Mouse (Mus musculus) embryo, embryonic 11.5 days (tissue): ENCODE measurements around the gene Olfr78.

Experiments
- DNase-seq: peaks from one replicate; pipeline ENCODE4 v3.0.0-alpha.2; 2012; ENCODE audit warnings: low read depth, low spot score

Gene Olfr78

DNA sequence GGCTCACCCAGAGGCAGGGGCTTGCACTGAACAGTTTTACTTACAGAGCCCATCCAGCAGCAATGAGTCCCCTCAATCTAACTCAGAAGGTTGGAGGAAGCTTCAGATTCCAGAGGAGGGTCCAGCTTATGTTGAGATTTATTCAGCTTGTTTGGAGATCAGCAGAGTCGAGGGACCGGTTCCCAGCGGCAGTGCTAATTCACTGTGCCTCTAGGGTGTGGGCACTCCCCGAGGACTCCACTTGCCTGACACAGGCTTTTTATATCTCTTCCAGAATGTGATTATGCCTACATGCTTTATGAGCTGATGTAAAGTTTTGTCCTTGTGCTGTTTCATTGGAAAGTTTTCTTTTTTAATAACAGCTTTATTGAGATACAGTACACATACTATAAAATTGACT lies at the start of gene Olfr78, which contains the start of gene Olfr560:
TSS of gene Olfr78 (minus strand) at position 206 of the 400 bp plus-strand sequence.
TSS of gene Olfr560 (minus strand) at position 101 of the 400 bp plus-strand sequence.
- no peak for DNase-seq

- no peak for DNase-seq
Observed at GRCm38 (mm10) chr7:102803180-102803579, 43.9 kb upstream of the Olfr78 start, which contains the start of gene Olfr564. TSS of gene Olfr564 (plus strand) at chr7:102803480.

DNA sequence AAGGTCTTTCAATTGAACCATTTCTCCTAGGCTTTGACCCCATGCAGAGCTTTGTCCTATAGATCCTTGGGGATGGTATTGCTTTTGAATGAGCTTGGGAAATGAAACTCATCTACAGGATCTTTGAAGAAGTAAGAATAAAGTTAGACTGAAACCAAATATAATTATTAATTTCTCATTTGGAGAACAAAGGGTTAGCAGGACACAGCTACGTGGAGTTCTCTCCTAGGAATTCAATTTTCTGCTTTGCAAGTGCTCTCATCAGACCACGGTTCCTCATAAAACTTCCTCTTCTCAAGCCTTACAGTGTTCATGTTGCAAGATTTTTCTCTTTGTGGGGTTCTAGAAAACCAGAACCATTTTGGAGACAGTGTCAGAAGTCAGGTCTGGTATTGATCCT lies 11.7 kb upstream of the Olfr78 start, which contains the start of gene Olfr561:
TSS of gene Olfr561 (plus strand) at position 301 of the 400 bp plus-strand sequence.
- no peak for DNase-seq

- no peak for DNase-seq
Observed at GRCm38 (mm10) chr7:102752086-102752485, 7.2 kb downstream of the Olfr78 start.

DNA sequence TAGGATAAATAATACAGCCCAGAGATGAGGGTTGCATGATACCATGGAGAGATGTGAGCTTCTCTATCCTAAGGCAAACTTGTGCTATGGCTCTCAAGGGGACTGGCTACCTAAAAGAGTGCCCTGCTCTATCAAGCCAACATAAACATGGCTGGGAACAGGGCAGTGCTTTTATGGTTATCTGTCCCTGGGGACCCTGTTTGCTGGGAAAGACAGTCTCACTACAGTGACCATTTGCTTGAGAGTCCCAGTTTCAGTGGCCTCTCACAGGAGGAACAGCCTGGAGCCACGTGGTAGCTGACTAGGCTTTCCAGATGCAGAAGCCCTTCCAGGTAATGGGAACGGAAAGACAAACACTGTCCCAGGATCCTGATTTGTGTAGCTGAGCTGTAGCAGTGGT lies 21.6 kb downstream of the Olfr78 start:
- no peak for DNase-seq

GRCm38 (mm10) chr7:102733793-102734192 lies 25.5 kb downstream of the Olfr78 start:
- DNase-seq, result no peak

DNA sequence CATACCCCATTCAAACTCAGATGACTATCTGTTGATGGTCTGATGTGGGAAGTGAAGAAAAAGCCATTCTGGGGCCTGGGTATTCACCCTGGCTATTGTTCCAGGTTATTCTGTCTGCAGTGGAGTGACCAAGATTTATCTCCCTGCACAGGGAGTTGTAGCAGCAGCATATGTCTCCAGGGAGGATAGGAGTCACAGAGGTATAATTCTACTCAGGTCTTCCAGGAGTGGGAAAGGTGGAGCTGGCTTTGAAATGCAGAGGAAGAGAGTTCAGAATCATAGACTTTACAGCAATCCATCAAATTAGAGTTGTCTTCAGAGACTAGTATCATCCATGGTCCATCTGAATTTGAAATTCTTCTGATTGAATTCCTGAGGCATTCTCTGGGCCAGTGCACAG lies 31.9 kb downstream of the Olfr78 start, which contains the start of gene Olfr559:
TSS of gene Olfr559 (minus strand) at position 101 of the 400 bp plus-strand sequence.
- no peak for DNase-seq

- DNase-seq, result no peak
Observed at GRCm38 (mm10) chr7:102718970-102719369, 40.3 kb downstream of the Olfr78 start, which contains the start of gene Olfr33. TSS of gene Olfr33 (minus strand) at chr7:102719070.

- no peak for DNase-seq
Observed at GRCm38 (mm10) chr7:102701915-102702314, 57.4 kb downstream of the Olfr78 start, which contains the start of gene Olfr558. TSS of gene Olfr558 (plus strand) at chr7:102702215.

DNA sequence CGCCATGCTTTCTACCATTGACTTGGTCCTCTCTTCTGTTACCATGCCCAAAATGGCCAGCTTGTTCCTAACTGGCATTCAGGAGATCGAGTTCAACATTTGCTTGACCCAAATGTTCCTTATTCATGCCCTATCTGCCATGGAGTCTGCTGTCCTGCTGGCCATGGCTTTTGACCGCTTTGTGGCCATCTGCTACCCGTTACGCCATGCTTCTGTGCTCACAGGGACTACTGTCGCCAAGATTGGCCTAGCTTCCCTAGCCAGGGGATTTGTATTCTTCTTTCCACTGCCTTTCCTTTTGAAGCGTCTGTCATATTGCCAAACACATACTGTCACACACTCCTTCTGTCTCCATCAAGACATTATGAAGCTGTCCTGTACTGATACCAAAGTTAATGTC lies 60.8 kb downstream of the Olfr78 start:
- DNase-seq, result no peak

DNA sequence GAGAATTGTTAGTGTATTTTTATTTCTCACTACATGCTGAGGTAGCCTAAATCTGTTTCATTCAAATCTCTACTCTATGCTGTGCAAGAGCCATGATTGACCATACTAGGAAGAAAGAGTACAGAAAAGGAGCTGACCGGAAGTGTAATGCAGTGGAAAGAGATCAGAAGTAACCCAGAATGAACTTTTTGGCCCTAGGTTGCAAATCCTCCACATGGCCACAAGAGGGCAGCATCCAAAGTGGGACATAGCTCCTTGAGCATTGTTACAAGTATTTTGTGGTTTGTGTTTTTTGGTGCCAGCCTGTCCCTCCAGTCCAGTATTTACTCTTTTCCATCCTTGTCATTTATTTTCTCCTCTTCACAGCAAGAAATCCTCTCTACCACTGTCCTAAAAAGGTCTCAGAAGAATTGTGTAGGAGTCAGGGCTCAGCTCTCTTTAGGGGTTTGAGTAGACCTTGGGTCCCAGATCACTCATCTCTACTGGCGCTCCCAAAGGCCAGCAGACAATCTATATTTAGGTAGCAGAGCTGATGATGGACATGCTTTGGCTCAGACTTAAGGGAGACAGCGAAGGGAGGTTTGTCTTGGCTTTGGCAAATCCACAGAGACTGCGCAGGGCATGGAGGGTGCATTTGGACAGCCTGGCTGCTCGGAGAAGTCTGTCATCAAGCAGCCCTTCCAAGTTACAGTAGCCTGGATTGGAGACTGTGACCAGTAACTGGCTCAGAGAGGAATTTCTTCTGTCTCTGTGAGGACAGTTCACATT lies 63.7 kb downstream of the Olfr78 start, which contains the start of gene Olfr557:
TSS of gene Olfr557 (plus strand) at position 553 of the 768 bp plus-strand sequence.
- DNase-seq, result peak; percentile 26
